Mouse (Mus musculus): ENCODE results near the gene Tiparp.

Tiparp gene

GRCm38 (mm10) chr3:65528614-65529470, 632 bp downstream of the Tiparp start:
- peak; percentile 54 for DNase-seq (ENCODE audit: low read depth, low spot score)

- peak; percentile 31 for DNase-seq (ENCODE audit: low read depth, low spot score)
Measured at GRCm38 (mm10) chr3:65529471-65530215, 1.4 kb downstream of the Tiparp start.

GRCm38 (mm10) chr3:65533014-65533413, 4.8 kb downstream of the Tiparp start:
- no peak for DNase-seq (ENCODE audit: low read depth, low spot score)

GRCm38 (mm10) chr3:65533598-65533997, 5.4 kb downstream of the Tiparp start:
- no peak for DNase-seq (ENCODE audit: low read depth, low spot score)

- no peak for DNase-seq (ENCODE audit: low read depth, low spot score)
Measured at GRCm38 (mm10) chr3:65534488-65534887, 6.3 kb downstream of the Tiparp start.

- DNase-seq (ENCODE audit: low read depth, low spot score): no peak
Measured at GRCm38 (mm10) chr3:65535087-65535761, 7.0 kb downstream of the Tiparp start.

GRCm38 (mm10) chr3:65537288-65537687, 9.1 kb downstream of the Tiparp start:
- DNase-seq (ENCODE audit: low read depth, low spot score): no peak

- no peak for DNase-seq (ENCODE audit: low read depth, low spot score)
Measured at GRCm38 (mm10) chr3:65540906-65541551, 12.8 kb downstream of the Tiparp start.

GRCm38 (mm10) chr3:65541552-65541935, 13.3 kb downstream of the Tiparp start:
- DNase-seq (ENCODE audit: low read depth, low spot score): no peak

- DNase-seq (ENCODE audit: low read depth, low spot score): no peak
Measured at GRCm38 (mm10) chr3:65549785-65550184, 21.6 kb downstream of the Tiparp start.

- no peak for DNase-seq (ENCODE audit: low read depth, low spot score)
Measured at GRCm38 (mm10) chr3:65551065-65551464, 22.9 kb downstream of the Tiparp start.

GRCm38 (mm10) chr3:65554633-65555032, 26.4 kb downstream of the Tiparp start:
- no peak for DNase-seq (ENCODE audit: low read depth, low spot score)

- DNase-seq (ENCODE audit: low read depth, low spot score): no peak
Measured at GRCm38 (mm10) chr3:65558679-65559078, 30.5 kb downstream of the Tiparp start.

- no peak for DNase-seq (ENCODE audit: low read depth, low spot score)
Measured at GRCm38 (mm10) chr3:65562212-65562611, 34.0 kb downstream of the Tiparp start.

- DNase-seq (ENCODE audit: low read depth, low spot score): no peak
Measured at GRCm38 (mm10) chr3:65562694-65563093, 34.5 kb downstream of the Tiparp start.

GRCm38 (mm10) chr3:65563926-65564624, 35.9 kb downstream of the Tiparp start:
- no peak for DNase-seq (ENCODE audit: low read depth, low spot score)

- no peak for DNase-seq (ENCODE audit: low read depth, low spot score)
Measured at GRCm38 (mm10) chr3:65565632-65566300, 37.6 kb downstream of the Tiparp start.

GRCm38 (mm10) chr3:65569941-65570340, 41.7 kb downstream of the Tiparp start:
- no peak for DNase-seq (ENCODE audit: low read depth, low spot score)

- DNase-seq (ENCODE audit: low read depth, low spot score): no peak
Measured at GRCm38 (mm10) chr3:65573516-65573915, 45.3 kb downstream of the Tiparp start.

GRCm38 (mm10) chr3:65577602-65578001, 49.4 kb downstream of the Tiparp start:
- DNase-seq (ENCODE audit: low read depth, low spot score): no peak
